Mouse (Mus musculus) liver, embryonic 15.5 days (tissue): Measurements from ENCODE around the gene Ralgps2. TPM values are rescaled to one million over a fixed set of nuclear protein-coding genes. Genes with fewer than 3 reads are reported as not detected.

Experiments used
- ATAC-seq: fragments of 200-750 bp; cut with Nextera tagmentation; 2 replicates; pipeline ENCODE4 v1.8.0; 2017; ENCODE audit warnings: moderate number of reproducible peaks, mild to moderate bottlenecking, moderate library complexity; ENCODE audit not compliant: insufficient read depth
- H3K27ac ChIP-seq: fragments of 300-500 bp; sonication (generic); replicated peaks from 2 replicates; pipeline ENCODE4 v1.5.1; 2015; ENCODE audit warnings: mild to moderate bottlenecking, inconsistent platforms
- H3K27me3 ChIP-seq: fragments of 300-500 bp; sonication (generic); 2 replicates; pipeline ENCODE4 v1.6.1; 2015; ENCODE audit warnings: mild to moderate bottlenecking, inconsistent platforms
- H3K36me3 ChIP-seq: fragments of 300-500 bp; sonication (generic); replicated peaks from 2 replicates; pipeline ENCODE4 v1.6.1; 2015; ENCODE audit warnings: moderate library complexity, mild to moderate bottlenecking, inconsistent platforms
- H3K4me1 ChIP-seq: fragments of 300-500 bp; sonication (generic); replicated peaks from 2 replicates; pipeline ENCODE4 v1.6.1; 2015; ENCODE audit warnings: inconsistent platforms
- H3K4me2 ChIP-seq: fragments of 300-500 bp; sonication (generic); 2 replicates; pipeline ENCODE4 v1.6.1; 2015; ENCODE audit warnings: moderate library complexity, mild to moderate bottlenecking, inconsistent platforms
- H3K4me3 ChIP-seq: fragments of 300-500 bp; sonication (generic); replicated peaks from 2 replicates; pipeline ENCODE4 v1.5.1; 2015; ENCODE audit warnings: mild to moderate bottlenecking, inconsistent platforms
- H3K9ac ChIP-seq: fragments of 300-500 bp; sonication (generic); 2 replicates; pipeline ENCODE4 v1.6.1; 2015; ENCODE audit warnings: moderate library complexity, mild to moderate bottlenecking, inconsistent platforms
- H3K9me3 ChIP-seq: fragments of 300-500 bp; sonication (generic); replicated peaks from 2 replicates; pipeline ENCODE4 v1.6.1; 2016; ENCODE audit warnings: inconsistent platforms
- WGBS: fragments of 180-500 bp; shearing (Covaris S2); methylation state at CpG from one replicate; pipeline ENCODE4 v1.1.7; 2015; ENCODE audit warnings: mixed read lengths; ENCODE audit not compliant: insufficient replicate concordance; 5-methylcytosine and 5-hydroxymethylcytosine counted together
- polyA plus RNA-seq: library from polyadenylated mRNA; unstranded; fragments of >200 nt; fragmentation: Nextera tagmentation; extraction: Ambion mirVana; gene quantifications from 2 replicates; pipeline ENCODE4 v1.2.1, GENCODE M21; 2015

The Ralgps2 gene
- polyA plus RNA-seq, 1 experiment from 2014 or later: 14.7 TPM

- Histone ChIP-seq H3K4me1 (peaks cover 29% of the 10 kb centered on the region), H3K27me3 (no peaks in the 10 kb centered on the region), H3K27ac (no peak overlapping the region), H3K4me3 (no peak overlapping the region), H3K36me3 (no peaks in the 10 kb centered on the region), H3K9me3 (no peaks in the 10 kb centered on the region), H3K9ac (no peak overlapping the region), H3K4me2 (no peak overlapping the region)
- ATAC-seq: no peak
- WGBS: 50% methylated on average over 1 of the region's 1 CpGs
Measured at GRCm38 (mm10) chr1:156923511-156923910, 15.9 kb downstream of the Ralgps2 start.

- no peak overlapping the region for H3K4me2 ChIP-seq
- H3K4me1 ChIP-seq: peaks cover 25% of the 10 kb centered on the region
- H3K4me3 ChIP-seq: no peak overlapping the region
- no peak overlapping the region for H3K9ac ChIP-seq
- no peak for ATAC-seq
- no peaks in the 10 kb centered on the region for H3K36me3 ChIP-seq
- H3K27ac ChIP-seq: no peak overlapping the region
- no peaks in the 10 kb centered on the region for H3K27me3 ChIP-seq
- H3K9me3 ChIP-seq: no peaks in the 10 kb centered on the region
- 62% methylated on average over 6 of the region's 6 CpGs for WGBS
Measured at GRCm38 (mm10) chr1:156922921-156923320, 16.5 kb downstream of the Ralgps2 start.

- no peaks in the 10 kb centered on the region for H3K9me3 ChIP-seq
- H3K27me3 ChIP-seq: no peaks in the 10 kb centered on the region
- 0 out of 2 replicates have a peak, but pooled peaks have one; percentile 10 for ATAC-seq
- peaks cover 15% of the 10 kb centered on the region for H3K4me1 ChIP-seq
- no peak overlapping the region; the same call in 1 of the 2 replicates for H3K27ac ChIP-seq
- no peaks in the 10 kb centered on the region for H3K36me3 ChIP-seq
- 51% methylated on average over 12 of the region's 12 CpGs for WGBS
- no peak overlapping the region for H3K4me2 ChIP-seq
- no peak overlapping the region for H3K4me3 ChIP-seq
- no peak overlapping the region for H3K9ac ChIP-seq
Measured at GRCm38 (mm10) chr1:156921290-156921994, 18.0 kb downstream of the Ralgps2 start.

- 12% methylated on average over 3 of the region's 3 CpGs for WGBS
- Histone ChIP-seq H3K36me3 (no peaks in the 10 kb centered on the region), H3K4me2 (no peak overlapping the region), H3K4me1 (peaks cover 8% of the 10 kb centered on the region), H3K9ac (no peak overlapping the region), H3K9me3 (no peaks in the 10 kb centered on the region), H3K27ac (no peak overlapping the region), H3K27me3 (no peaks in the 10 kb centered on the region), H3K4me3 (no peak overlapping the region)
- no peak for ATAC-seq
Measured at GRCm38 (mm10) chr1:156917460-156917859, 22.0 kb downstream of the Ralgps2 start.

- H3K4me1 ChIP-seq: peaks cover under 1% of the 10 kb centered on the region; the same call in 1 of the 2 replicates
- no peaks in the 10 kb centered on the region for H3K27me3 ChIP-seq
- H3K4me3 ChIP-seq: no peak overlapping the region
- H3K27ac ChIP-seq: no peak overlapping the region
- H3K4me2 ChIP-seq: no peak overlapping the region
- no peak for ATAC-seq
- no peaks in the 10 kb centered on the region for H3K9me3 ChIP-seq
- 72% methylated on average over 3 of the region's 3 CpGs for WGBS
- no peaks in the 10 kb centered on the region for H3K36me3 ChIP-seq
- H3K9ac ChIP-seq: no peak overlapping the region
Measured at GRCm38 (mm10) chr1:156916361-156916760, 23.1 kb downstream of the Ralgps2 start.

GRCm38 (mm10) chr1:156914942-156915341 is 24.5 kb downstream of the Ralgps2 start:
- H3K27ac ChIP-seq: no peak overlapping the region
- no peak overlapping the region for H3K9ac ChIP-seq
- H3K4me1 ChIP-seq: no peaks in the 10 kb centered on the region
- H3K9me3 ChIP-seq: no peaks in the 10 kb centered on the region
- no peaks in the 10 kb centered on the region for H3K27me3 ChIP-seq
- no peak for ATAC-seq
- 55% methylated on average over 5 of the region's 5 CpGs for WGBS
- no peak overlapping the region for H3K4me2 ChIP-seq
- H3K4me3 ChIP-seq: no peak overlapping the region
- no peaks in the 10 kb centered on the region for H3K36me3 ChIP-seq

- H3K27me3 ChIP-seq: no peaks in the 10 kb centered on the region
- WGBS: 85% methylated on average over 6 of the region's 6 CpGs
- H3K4me2 ChIP-seq: no peak overlapping the region
- no peak overlapping the region for H3K4me3 ChIP-seq
- no peak overlapping the region for H3K9ac ChIP-seq
- ATAC-seq: no peak
- H3K9me3 ChIP-seq: no peaks in the 10 kb centered on the region
- H3K4me1 ChIP-seq: peaks cover 4% of the 10 kb centered on the region
- no peaks in the 10 kb centered on the region for H3K36me3 ChIP-seq
- H3K27ac ChIP-seq: no peak overlapping the region
Measured at GRCm38 (mm10) chr1:156913190-156913589, 26.2 kb downstream of the Ralgps2 start.

- 71% methylated on average over 2 of the region's 2 CpGs for WGBS
Measured at GRCm38 (mm10) chr1:156910948-156911347, 28.5 kb downstream of the Ralgps2 start.

GRCm38 (mm10) chr1:156909866-156910265 is 29.6 kb downstream of the Ralgps2 start:
- peaks cover 4% of the 10 kb centered on the region for H3K4me1 ChIP-seq
- no peaks in the 10 kb centered on the region for H3K9me3 ChIP-seq
- no peak overlapping the region for H3K27ac ChIP-seq
- no peaks in the 10 kb centered on the region for H3K27me3 ChIP-seq
- H3K4me2 ChIP-seq: no peak overlapping the region
- H3K4me3 ChIP-seq: no peak overlapping the region
- H3K9ac ChIP-seq: no peak overlapping the region
- ATAC-seq: no peak
- H3K36me3 ChIP-seq: no peaks in the 10 kb centered on the region; the same call in 1 of the 2 replicates

More at GRCm38 (mm10) chr1:156910948-156911347, 28.5 kb downstream of the Ralgps2 start:
- Histone ChIP-seq H3K27ac (no peak overlapping the region), H3K4me1 (peaks cover 4% of the 10 kb centered on the region), H3K9ac (no peak overlapping the region), H3K27me3 (no peaks in the 10 kb centered on the region), H3K9me3 (no peaks in the 10 kb centered on the region), H3K36me3 (no peaks in the 10 kb centered on the region; the same call in 1 of the 2 replicates), H3K4me3 (no peak overlapping the region), H3K4me2 (no peak overlapping the region)
- no peak for ATAC-seq

GRCm38 (mm10) chr1:156909265-156909664 is 30.2 kb downstream of the Ralgps2 start:
- no peak overlapping the region for H3K9ac ChIP-seq
- peak; percentile 57; the same call in 1 of the 2 replicates for ATAC-seq

GRCm38 (mm10) chr1:156905660-156906059 is 33.8 kb downstream of the Ralgps2 start:
- Histone ChIP-seq H3K4me1 (peaks cover 4% of the 10 kb centered on the region), H3K27ac (no peak overlapping the region), H3K4me2 (no peak overlapping the region), H3K36me3 (no peaks in the 10 kb centered on the region; the same call in 1 of the 2 replicates), H3K9ac (no peak overlapping the region), H3K4me3 (no peak overlapping the region), H3K27me3 (no peaks in the 10 kb centered on the region), H3K9me3 (no peaks in the 10 kb centered on the region)
- WGBS: 58% methylated on average over 2 of the region's 2 CpGs
- no peak for ATAC-seq

More at GRCm38 (mm10) chr1:156909265-156909664, 30.2 kb downstream of the Ralgps2 start:
- H3K36me3 ChIP-seq: no peaks in the 10 kb centered on the region; the same call in 1 of the 2 replicates
- H3K9me3 ChIP-seq: no peaks in the 10 kb centered on the region
- H3K27ac ChIP-seq: no peak overlapping the region
- no peak overlapping the region for H3K4me2 ChIP-seq
- no peaks in the 10 kb centered on the region for H3K27me3 ChIP-seq
- peaks cover 4% of the 10 kb centered on the region for H3K4me1 ChIP-seq
- H3K4me3 ChIP-seq: no peak overlapping the region
- WGBS: 64% methylated on average over 4 of the region's 4 CpGs
